In the genomic region with DNA sequence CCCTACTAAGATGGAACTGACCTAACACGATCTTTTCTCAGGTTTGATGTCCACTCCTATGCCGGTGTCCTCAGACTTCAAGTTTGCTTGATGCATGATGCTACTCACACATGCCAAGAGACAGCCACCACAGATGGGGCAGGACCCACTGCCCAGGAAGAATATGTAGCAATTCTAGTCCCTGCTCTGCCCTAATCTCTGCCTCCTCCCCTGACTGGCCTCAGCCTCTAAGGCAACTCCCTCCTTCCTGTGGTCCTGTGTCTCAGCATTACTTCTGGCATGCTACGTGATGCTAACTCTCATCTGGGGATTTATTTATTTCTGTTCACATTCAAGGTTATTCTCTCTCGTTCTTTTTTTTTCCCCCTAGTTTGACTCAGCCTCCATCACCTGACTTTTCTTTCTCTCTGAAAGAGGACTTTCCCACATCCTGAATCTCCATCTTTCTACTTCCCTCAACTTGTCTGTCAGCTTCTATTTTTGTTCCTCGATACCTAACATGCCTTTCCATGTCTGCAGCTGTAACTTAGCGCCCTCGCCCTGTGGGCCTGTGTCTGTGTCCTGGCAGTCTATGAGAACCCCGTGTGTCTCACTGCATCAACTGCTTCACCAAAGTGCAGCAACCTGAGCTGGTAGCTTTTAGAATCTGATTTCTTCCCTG, we compare ENCODE assay signal across 11 mouse cellular contexts.
A peak's percentile ranks its signal among the peaks of the same experiment; 100 is the strongest.
DNase-seq lines count a peak whose midpoint lies in the region; ATAC-seq and TF ChIP-seq lines count a peak whose summit lies in the region.
"Had no signal": no experiment of that assay in that cellular context is flagged by ENCODE, and none has a peak within 500 bp of the region (broad histone marks: within the 10 kb centered on the region; RNA-seq: fewer than 3 reads in every experiment).

No protein-coding gene starts in this region.

- no peak for ATAC-seq in midbrain, postnatal 0 days (ENCODE audit: low FRiP score)
- no peak for ATAC-seq in midbrain, embryonic 16.5 days
- ATAC-seq in heart, postnatal 0 days (ENCODE audit: insufficient read depth, low read depth): peak; percentile 64; the same call in 1 of the 2 replicates

- H3K4me2 ChIP-seq in midbrain, postnatal 0 days (ENCODE audit: low read depth, low read length, poor library complexity, severe bottlenecking): no peak overlapping the region
- H3K4me2 ChIP-seq in midbrain, embryonic 16.5 days (ENCODE audit: low read length): no peak overlapping the region
- H3K4me2 ChIP-seq in heart, postnatal 0 days (ENCODE audit: low read depth, low read length): no peak overlapping the region
- H3K4me2 ChIP-seq: neural tube, embryonic 12.5 days had no signal

- H3K27me3 ChIP-seq in midbrain, postnatal 0 days (ENCODE audit: insufficient read depth, low read length): no peaks in the 10 kb centered on the region
- no peaks in the 10 kb centered on the region for H3K27me3 ChIP-seq in midbrain, embryonic 16.5 days (ENCODE audit: control insufficient read depth, insufficient read depth, low read depth, low read length)
- H3K27me3 ChIP-seq in heart, postnatal 0 days (ENCODE audit: control insufficient read depth, insufficient read depth, low read length): no peaks in the 10 kb centered on the region
- H3K27me3 ChIP-seq: neural tube, embryonic 12.5 days had no signal

- no peak for TF ChIP-seq EP300 in heart, postnatal 0 days (IDR thresholded peaks at IDR 0.05; ENCODE audit: low read depth)

- DNase-seq in heart, adult 11 months: peak; percentile 87
- DNase-seq in heart, postnatal 36 days: no peak
- DNase-seq in midbrain, postnatal 0 days (ENCODE audit: low spot score): no peak
- DNase-seq in heart, postnatal 0 days (ENCODE audit: low spot score): peak; percentile 40
- DNase-seq in naive thymus-derived CD4-positive, alpha-beta T cell, adult 2 months (ENCODE audit: low read depth): peak; percentile 8
- DNase-seq in layer of hippocampus, adult 18-20 months (ENCODE audit: low spot score in 2 of 2): no peak
- no peak for DNase-seq in frontal cortex, postnatal 36 days (ENCODE audit: low spot score in 2 of 2)
- DNase-seq: cerebellum, postnatal 14 days; kidney, postnatal 14 days had no signal

- no peaks in the 10 kb centered on the region for H3K36me3 ChIP-seq in midbrain, postnatal 0 days (ENCODE audit: insufficient read depth, low read length)
- H3K36me3 ChIP-seq in midbrain, embryonic 16.5 days (ENCODE audit: control insufficient read depth, insufficient read depth, low read length): no peaks in the 10 kb centered on the region
- H3K36me3 ChIP-seq in heart, postnatal 0 days (replicated peaks; ENCODE audit: control insufficient read depth, insufficient read depth, low read length): peaks cover 36% of the 10 kb centered on the region
- H3K36me3 ChIP-seq: neural tube, embryonic 12.5 days had no signal

- H3K27ac ChIP-seq in midbrain, postnatal 0 days (ENCODE audit: low read depth, low read length): no peak overlapping the region
- no peak overlapping the region for H3K27ac ChIP-seq in midbrain, embryonic 16.5 days (ENCODE audit: low read length)
- H3K27ac ChIP-seq in heart, postnatal 0 days (ENCODE audit: low read depth): peak overlapping the region; percentile 5
- H3K27ac ChIP-seq: neural tube, embryonic 12.5 days had no signal

- H3K9me3 ChIP-seq in midbrain, postnatal 0 days (ENCODE audit: low read length): no peaks in the 10 kb centered on the region
- H3K9me3 ChIP-seq in midbrain, embryonic 16.5 days (replicated peaks; ENCODE audit: control insufficient read depth, low read length, poor library complexity, severe bottlenecking): no peaks in the 10 kb centered on the region
- no peaks in the 10 kb centered on the region for H3K9me3 ChIP-seq in heart, postnatal 0 days (replicated peaks; ENCODE audit: control insufficient read depth, low read length)
- H3K9me3 ChIP-seq: neural tube, embryonic 12.5 days had no signal

- intact Hi-C loops in heart, postnatal 36 days (cut with DNase I): loop anchor here (5.0 kb wide), 1 partner anchor 390 kb away; no protein-coding TSS in a partner anchor

- 76% methylated on average over 8 of the region's 8 CpGs for WGBS in midbrain, postnatal 0 days
- 78% methylated on average over 8 of the region's 8 CpGs for WGBS in midbrain, embryonic 16.5 days
- WGBS in heart, postnatal 0 days: 45% methylated on average over 8 of the region's 8 CpGs

- 0 out of 2 replicates have a peak, but pooled peaks have one; percentile 4 for TF ChIP-seq CTCF in midbrain, postnatal 0 days (IDR thresholded peaks at IDR 0.05)
- TF ChIP-seq CTCF in heart, postnatal 0 days (IDR thresholded peaks at IDR 0.05; ENCODE audit: low read depth): peak; percentile 55

- no peak overlapping the region for H3K9ac ChIP-seq in midbrain, postnatal 0 days (replicated peaks; ENCODE audit: low read length, poor library complexity, severe bottlenecking)
- H3K9ac ChIP-seq in midbrain, embryonic 16.5 days (ENCODE audit: low read depth, low read length): no peak overlapping the region
- no peak overlapping the region for H3K9ac ChIP-seq in heart, postnatal 0 days (replicated peaks; ENCODE audit: low read depth, low read length)
- H3K9ac ChIP-seq: neural tube, embryonic 12.5 days had no signal

- no peak overlapping the region for H3K4me3 ChIP-seq in midbrain, postnatal 0 days (ENCODE audit: low read depth, low read length)
- no peak overlapping the region for H3K4me3 ChIP-seq in midbrain, embryonic 16.5 days (ENCODE audit: low read depth, low read length)
- H3K4me3 ChIP-seq in heart, postnatal 0 days (ENCODE audit: low read depth, low read length): no peak overlapping the region
- H3K4me3 ChIP-seq: neural tube, embryonic 12.5 days had no signal

- H3K4me1 ChIP-seq in midbrain, postnatal 0 days (ENCODE audit: insufficient read depth, low read length): no peaks in the 10 kb centered on the region
- H3K4me1 ChIP-seq in midbrain, embryonic 16.5 days (ENCODE audit: control insufficient read depth, insufficient read depth, low read length): 0 out of 2 replicates have a peak, but pooled peaks cover 4% of the 10 kb centered on the region
- peaks cover 4% of the 10 kb centered on the region; the same call in 1 of the 2 replicates for H3K4me1 ChIP-seq in heart, postnatal 0 days (ENCODE audit: control insufficient read depth, insufficient read depth)
- H3K4me1 ChIP-seq: neural tube, embryonic 12.5 days had no signal

Comparison
In these comparisons a context has a peak if more than half of its experiments do, and no peak if none do; other contexts are left out.
1. DNase-seq: peak in heart, adult 11 months (single experiment), heart, postnatal 0 days (single experiment) and naive thymus-derived CD4-positive, alpha-beta T cell, adult 2 months (single experiment); none in heart, postnatal 36 days (0 of 2), midbrain, postnatal 0 days (single experiment), layer of hippocampus, adult 18-20 months (0 of 2) and frontal cortex, postnatal 36 days (0 of 2).